Mouse (Mus musculus) kidney, postnatal 4 days (tissue): ENCODE results near the gene Efna4.
A peak's percentile ranks its signal among the peaks of the same experiment; 100 is the strongest.

Experiments used
- DNase-seq, 2 experiments: peaks; one replicate each; pipeline ENCODE4 v3.0.0; 2021; ENCODE audit warnings: mixed read lengths in 2 of 2

Efna4 gene

DNA sequence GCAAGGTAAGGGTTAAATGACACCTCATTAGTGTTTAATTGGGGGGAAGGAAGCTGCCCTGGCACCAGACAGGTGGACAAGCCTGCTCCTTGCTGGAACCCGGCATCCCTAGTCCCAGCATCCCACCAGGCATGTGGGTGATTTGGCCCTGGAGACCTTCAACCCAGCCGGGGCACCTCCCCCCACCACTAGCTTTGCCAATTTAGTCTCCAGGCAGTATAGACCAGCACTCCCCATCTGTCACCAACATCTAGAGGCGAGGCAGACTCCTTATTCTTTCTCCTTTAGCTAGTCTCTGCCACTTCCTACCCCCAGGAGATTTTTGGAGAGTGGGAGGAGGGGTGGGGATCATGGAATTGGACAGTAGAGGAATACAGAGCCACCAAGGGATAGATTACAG, 7.5 kb downstream of the Efna4 start:
- DNase-seq: no peak

DNA sequence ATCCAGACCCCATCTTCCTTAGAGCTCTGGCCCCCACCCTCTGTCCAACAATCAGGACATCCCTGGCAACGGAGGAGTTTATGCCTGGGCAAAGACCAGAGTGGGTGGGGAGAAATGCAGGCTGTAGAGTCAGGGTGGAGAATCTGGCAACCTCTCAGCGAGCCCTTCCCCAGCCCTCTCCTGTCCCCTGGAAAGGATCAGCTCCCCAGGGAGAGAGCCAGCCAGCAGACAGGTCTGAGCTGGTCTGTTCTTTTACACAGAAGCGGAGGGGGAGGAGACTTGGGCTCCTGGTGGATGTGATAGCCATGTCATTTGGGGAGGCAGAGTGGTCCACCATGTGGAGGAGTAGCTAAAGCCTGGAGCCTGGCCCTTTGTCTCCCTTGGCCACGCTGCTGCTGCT, 9.2 kb downstream of the Efna4 start:
- peak in 1 of 2 experiments; percentile 18 for DNase-seq

DNA sequence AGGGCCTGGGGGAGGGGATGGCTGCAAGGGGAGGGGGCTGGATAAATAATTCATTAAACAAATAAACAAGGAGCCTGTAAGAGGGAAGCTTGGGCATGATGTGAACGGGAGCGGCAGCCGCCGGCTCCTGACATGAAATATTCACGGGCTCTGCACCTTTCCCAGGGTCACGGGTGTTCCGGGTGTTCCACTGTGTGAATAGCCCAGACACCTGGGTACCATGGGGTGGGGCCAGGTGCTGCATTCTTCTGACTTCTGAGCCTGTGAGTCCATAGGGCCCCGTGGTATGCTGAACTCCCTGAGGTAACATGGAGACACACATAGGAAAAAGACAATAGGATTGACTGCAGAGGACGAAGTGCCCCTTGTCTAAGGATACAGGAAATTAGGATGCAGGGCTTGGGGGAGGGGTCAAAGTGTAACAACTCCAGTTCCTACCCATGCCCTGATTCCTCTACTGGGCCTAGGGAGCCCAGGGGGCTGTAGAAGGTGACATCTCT, 10.4 kb downstream of the Efna4 start:
- DNase-seq: peak in 1 of 2 experiments; percentile 37

DNA sequence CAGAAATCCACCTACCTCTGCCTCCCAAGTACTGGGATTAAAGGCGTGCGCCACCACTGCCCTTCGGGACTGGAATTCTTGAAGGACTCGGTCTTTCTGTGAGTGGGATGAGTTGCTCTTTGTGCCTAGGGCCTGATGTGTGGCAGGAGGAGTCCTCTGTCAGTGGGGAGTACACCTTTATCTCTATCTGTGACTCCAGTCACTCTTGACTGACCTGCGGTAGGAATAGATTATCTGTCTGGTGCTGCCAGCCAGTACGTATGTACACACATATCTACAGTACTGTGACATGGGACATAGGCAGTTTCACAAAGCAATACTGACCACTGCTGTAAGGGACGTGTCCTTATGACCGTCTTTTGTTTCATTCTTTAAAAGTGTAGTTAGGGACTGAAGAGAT, 11.9 kb downstream of the Efna4 start:
- DNase-seq: no peak

DNA sequence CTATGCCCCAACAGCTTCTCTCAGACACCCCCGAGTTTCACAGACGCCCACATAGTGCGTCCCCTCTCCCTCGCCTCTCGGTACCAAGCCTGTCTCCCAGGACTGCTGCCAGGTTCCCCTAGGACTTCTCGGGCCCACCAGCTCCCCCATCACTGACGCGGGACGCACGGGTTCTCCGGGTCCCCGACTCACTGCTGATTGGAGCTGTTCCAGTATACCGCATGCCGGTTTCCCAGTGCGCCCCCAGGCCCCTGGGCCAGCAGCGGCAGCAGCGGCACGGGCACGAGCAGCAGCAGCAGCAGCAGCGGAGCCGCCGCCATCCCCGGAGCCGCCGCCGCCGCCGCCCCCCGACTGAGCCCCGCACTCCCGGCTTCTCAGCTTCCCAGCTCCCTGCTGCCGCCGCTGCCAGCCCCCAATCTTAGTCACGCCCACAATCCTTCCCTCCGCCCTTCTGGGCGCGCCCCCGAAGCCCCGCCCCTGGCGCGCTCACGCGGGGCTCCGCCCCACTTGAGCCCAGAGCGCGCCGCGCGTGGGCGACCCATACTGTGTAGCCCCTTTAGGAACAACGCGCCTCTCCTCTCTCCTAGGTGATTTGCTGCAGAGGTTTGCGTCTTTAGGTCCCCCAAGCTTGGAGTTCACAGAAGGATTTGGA, 15.2 kb downstream of the Efna4 start, which contains the start of gene Efna3:
Efna3 (minus strand) TSS at position 452 of the 652 bp plus-strand sequence.
- DNase-seq: peak; percentile 82 to 87

DNA sequence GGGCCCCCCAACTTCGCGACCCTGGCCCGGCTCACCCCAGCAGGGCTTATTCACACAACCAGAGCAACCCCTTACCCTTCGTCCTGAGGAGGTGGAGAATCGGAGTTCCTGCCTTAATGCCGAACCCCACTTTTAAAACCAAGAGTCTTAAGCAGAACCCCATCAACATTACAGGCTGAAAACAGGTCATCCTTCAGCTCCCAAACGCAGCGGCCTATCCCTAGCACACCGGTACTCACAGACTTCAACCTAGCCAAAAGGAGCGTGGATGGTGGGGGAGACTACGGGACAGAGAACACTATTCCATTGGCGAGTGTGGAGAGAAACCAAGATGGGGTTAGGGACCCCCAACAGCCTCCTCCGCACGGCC, 15.7 kb downstream of the Efna4 start:
- DNase-seq: no peak

DNA sequence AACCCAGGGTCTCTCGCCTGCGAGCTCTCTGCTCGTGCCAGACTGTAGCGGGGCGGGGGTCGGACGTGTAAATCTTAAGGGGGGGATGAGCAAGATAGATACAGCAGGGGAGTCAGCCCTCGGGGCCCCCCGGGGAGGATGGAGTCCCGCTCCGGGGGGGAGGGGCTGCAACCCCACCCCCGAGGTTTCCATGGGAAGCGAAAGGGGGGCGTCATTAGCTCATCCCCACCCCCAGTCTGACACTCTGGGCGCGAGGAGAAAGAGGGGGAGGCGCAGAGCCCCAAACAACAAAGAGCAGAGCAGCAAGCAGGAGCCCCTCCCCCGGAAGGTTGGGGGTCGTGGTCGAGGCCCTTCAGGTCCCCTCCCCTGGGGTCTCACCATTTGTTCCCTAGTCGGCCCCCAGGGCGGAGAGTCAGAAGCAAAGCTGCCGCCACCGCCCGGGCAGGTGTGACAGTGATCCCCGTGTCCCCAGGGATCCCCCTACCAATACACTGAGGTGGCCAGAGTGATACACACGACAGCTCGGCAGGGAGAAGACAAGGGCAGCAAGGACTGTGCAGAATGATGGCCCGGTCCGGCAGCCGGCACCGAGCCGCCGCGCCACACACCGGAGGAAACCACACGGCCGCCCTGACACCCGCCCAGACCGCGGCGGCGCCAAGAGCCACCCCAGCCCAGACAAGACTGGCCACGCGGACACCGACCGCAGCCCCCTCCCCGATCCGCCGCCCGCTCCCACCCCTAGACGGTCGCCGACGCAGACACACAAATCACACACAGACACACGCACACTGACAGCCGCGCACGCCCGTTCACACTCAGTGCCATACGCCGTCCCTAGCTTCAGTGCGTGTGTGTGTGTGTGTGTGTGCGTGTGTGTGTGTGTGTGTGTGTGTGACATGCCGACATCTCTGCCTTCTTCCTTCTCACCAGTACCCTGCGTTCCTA, 16.4 kb downstream of the Efna4 start:
- peak; percentile 35 to 54 for DNase-seq

DNA sequence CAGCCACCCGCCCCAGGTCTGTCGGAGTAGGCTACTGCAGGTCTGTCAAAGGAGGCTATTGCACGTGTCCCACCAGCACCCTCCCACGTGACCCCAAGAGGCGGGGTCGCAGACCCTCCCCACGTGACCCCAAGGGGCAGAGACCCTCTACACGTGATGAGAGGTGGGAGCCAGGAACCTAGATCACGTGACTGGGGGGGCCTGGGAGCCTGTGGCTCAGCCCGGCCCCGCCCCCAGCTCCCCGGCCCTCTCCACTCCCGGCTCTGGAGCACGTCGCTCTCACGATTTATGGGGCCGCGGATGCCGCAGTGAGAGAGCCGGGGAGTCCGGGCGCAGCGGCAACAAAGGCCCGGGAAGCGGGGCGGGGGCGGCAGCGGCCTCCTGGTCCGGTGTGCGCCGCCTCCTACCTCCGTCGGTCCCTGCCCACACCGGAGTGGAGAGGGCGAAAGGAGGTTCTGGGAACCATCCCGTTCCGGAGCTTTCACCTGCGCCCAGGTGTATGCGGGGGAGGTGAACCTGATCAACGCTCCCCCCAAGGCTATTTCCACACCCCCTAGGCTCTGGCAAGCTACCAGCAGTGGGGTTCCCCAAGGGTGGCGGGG, 17.1 kb downstream of the Efna4 start:
- DNase-seq: peak; percentile 72 to 81

DNA sequence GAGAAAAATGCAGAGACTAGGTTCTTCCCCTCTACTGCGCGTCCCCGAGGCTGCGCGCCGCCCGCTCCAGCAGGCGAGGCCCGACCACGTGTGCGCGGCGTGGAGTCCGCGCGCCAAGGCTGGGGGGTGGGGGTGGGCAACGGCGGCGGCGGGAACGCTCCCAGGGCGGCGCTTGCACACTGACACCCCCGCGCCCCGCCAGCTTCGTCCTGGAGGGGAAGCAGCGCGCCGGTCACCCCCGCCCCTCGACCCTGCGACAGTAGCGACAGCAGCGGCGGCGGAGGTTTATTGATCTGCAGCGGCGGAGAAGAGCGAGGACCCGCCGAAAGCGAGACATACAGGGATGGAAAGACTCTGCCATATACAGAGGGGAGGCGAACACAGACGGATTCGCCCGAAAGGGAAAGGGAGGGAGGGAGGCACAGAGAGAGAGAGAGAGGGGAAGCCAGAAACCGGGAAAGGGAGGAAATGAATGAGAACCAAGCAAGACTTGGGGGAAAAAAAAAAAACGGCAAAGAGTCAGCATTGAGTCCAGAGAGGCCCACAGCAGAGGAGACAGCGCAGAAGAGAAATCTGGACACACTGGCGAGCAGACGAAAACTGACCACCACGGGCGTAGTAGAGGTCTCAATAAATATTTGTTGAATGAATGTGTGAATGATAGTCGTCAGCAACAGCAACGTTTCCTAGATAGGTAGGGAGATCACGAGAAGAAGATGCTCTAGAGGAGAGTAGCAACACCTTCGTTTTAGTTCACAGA, 18.1 kb downstream of the Efna4 start:
- DNase-seq: peak; percentile 50 to 64

DNA sequence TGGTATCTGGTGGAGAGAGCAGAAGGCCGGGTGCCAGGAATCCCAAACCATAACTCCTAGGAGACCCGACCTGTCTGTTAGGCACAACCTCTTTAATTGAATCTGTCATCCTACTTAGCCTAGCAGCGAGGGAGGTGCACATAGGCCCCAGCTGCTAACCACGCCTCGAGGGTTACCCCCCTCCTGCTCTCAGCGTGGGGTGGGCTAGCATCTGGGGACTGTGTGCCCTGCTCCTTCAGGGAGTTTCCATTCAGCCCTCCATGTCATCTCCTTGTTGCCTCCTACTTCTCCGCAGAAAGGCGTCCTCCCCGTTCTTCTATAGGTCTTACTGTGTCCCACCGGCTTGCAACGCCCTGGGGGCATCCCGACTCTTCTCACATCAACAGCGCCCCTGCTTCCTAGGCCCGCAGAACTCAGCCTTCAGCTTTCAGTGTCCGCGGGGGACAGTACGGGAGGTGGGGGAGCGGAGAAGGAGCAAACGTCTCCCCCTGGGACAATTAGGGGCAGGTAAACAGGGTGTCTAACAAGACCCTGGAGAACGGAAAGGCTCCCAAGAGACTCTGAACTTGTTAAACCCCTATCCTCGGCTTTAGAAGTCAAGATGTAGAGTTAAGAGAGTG, 18.7 kb downstream of the Efna4 start:
- peak in 1 of 2 experiments; percentile 33 for DNase-seq

DNA sequence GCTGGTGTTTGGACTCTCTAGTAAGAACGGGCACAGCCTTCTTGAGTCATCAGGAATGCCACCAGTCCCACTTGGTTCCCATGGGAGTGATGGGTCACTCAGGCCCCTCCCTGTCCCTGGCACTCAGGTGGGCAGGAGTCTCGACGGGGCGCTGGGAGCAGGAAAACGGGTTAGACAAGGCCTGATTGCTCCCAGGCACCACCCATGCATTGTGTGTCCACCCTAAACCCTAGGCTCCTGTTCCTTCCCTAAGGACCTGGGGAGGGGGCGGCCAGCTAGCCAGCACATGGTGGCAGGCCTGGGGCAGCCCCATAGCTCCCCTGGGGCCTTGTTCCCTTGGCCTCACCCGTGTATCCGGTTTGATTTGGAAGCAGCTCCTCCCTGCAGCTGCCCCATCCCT, 19.5 kb downstream of the Efna4 start:
- no peak for DNase-seq

DNA sequence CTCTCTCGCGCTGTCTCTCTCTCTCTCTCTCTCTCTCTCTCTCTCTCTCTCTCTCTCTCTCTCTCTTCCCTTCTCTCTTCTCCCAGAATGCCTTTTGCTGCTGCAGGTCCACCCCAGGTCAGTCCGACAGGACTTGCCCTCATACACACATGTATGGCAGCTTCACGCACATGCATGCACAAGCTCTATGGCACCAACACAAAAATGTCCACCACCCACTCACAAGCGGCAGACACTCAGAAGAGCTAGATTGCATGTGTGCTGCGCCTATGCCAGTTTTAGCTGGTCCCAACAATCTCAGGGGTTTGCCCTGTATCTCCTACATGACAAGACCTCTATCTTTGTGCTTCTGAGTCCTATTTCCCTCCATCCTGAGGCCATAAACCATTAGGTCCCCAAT, 20.6 kb downstream of the Efna4 start:
- DNase-seq: no peak

DNA sequence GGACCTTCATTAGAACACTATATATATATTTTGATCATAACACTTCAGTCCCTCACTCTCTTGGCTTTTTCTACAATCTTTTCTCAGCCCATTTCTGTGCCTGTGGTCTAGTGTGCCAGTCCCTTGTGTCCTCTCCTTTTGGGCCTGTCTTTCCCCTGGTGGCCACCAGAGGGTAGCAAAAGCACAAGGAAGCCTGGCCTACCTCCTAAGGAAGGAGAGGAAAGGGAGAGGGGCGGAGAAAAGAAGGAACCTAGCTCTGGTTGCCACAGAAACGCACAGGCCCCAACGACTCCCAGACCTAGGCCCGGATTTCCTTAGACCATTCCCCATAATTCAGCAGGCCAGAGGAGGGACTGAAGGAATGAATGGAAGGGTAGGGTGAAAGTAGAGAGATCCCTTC, 21.0 kb downstream of the Efna4 start:
- peak; percentile 92 to 93 for DNase-seq

DNA sequence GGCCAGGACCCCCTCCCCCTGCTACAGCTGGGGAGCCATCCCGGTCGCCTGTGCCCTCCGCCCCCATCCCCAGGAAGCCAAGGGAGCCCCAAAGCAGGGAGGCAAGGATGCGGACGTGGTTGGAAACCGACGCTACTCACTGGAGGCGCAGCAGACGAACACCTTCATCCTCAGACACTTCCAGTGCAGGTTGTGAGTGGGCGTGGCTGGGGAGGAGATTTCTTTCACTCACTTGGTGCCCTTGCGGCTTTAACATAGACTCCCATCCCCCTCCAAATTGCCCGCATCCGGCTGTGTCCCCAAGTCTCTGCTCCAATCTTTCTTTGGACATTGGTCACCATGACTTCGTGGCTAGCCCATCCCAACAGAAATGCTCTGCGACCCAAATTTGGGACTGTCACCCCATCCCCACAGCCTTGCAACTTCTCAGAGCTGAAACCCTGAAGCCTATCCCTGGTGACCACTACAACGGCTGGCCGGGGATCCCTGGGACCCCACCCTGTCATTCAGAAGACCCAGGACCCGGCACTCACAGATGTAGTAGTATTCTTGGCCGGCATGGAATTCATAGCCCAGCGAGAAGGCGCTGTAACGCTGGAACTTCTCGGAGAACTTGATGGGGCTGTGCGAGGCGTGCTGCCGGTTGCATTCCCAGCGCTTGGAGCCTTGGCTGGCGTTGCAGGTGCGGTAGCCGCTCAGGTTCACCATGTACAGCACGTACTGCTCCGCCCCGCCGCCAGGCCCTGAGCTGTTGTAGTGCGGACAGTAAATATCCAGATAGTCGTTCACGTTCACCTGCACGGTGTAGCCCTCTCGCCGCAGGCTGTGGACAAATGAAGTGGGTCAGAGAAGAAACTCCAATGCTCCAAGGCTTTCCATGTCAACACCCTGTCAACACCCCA, 21.6 kb downstream of the Efna4 start:
- peak; percentile 47 to 57 for DNase-seq

DNA sequence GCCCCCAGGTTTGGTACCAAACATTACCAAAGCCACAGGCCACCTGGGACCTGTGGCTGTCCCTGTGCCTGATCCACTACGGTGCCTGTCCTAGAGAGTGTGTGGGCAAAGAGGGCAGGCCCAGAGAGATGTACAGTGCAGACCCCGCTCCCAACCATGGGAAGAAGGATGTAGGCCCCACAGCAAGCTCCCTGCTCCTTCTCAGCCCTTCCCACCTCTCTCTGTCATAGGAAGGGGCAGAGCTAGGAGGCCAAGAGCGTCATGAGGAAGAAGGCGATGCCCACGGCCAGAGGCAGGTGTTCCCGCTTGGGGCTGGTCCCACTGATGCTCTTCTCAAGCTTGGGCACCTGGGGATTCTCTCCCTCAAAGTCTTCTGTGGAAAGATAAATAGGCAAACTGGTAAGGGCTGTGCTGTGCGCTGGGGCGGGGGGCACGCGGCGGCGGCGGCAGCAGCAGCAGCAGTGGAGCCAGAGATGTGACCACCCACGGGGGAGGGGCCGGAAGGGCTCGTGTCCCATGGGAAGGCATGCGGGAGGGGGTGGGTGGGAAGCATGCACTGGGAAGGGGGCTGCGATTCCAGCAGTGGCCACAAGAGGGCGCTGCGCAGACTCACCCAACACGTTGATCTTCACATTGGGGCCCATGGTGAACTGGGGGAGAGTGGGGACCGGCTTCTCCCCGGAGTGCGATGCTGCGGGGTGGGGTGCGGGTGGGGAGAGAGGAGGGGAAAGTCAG, 22.5 kb downstream of the Efna4 start:
- DNase-seq: peak; percentile 93 to 94

DNA sequence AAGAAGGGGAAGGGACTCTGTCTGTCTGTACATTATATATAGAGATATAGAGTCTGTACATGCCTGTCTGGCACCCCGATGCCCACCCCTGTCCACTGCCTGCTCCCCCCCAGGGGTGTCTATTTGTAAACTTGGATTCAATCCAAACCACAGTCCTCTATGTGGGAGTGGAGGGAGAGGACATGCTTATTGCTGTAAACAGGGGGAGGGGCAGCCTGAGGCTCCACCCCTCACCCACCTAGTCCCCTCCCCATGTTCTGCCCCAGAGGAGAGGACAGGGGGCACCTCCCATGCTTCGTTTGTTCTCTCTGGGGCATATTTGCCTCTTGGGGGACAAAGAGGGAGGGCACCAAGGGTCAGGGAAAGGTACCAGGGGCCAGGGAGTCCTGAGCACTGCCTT, 23.0 kb downstream of the Efna4 start:
- DNase-seq: peak in 1 of 2 experiments; percentile 45

DNA sequence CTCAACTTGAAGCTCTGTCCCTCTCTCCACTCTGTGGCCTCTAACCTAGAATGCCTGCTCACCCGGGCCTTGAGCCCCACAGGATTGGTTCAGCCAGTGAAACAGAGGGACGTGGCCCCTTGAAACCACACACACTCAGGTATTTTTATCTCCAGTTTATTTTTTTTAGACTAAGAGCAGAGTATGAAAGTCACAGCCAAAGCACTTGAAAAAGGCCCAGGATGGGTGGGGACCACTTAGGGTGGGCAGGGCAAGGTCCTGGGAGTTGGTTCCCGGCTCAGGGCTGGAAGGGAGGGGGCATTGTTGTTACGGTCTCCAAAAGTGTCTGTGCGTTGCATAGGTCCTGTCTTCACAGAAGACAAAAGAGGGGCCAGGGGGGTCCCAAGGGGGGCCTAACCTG, 23.5 kb downstream of the Efna4 start:
- no peak for DNase-seq

DNA sequence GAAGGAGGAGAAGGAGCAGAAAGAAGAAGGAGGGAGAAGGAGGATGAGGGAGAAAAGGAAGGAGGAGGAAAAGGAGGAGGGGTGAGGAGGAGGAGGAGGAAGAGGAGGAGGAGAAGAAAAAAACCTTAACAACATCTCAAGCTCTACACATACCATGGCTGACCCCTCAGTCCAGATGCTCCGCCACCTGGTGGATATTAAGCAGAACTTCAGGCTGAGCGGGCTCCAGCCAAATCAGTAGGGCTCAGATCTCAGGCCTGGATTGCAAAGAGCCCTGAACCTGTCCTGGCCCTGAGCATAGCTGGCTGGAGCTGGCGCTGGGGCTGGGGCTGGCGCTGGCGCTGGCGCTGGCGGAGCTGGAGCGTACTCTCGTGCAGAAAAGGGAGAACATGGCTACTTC, 29.7 kb downstream of the Efna4 start:
- DNase-seq: peak; percentile 76 to 83

DNA sequence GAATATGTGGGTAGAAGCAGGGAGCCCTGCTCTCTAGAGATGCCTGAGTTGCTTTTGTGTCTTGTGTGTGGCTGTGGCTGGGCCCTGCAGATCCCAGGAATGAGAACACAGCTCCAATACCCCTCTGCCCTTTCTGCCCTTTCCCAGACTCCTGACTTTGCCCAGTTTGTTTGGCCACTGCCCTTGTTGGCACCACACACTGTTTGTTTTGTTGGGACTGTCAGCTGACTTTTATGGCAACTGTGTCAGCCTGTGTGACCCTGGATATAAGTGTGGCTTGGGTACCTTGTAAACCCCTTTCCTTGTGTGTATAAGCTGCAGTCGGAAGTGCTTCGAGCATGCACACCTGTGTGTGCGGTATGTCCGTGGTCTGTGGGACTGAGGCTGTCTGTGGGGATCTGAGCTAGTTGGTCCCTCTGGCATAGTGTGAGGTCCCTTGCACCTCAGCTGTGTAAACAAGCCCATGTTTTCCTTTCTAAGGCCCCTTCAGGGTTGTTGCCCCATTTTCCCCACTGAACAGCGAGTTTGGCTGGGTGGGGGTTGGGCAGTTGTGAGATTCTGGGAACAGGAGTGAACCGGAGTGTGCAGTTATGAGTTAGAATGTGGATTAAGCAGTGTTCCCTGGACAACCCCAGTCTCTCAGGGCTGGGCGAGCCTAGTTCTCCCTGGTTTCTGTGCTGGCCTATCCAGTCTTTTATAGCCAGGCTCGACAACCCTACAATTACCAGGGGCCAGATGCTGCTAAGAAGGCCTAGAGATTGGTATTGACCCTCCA, 32.1 kb downstream of the Efna4 start:
- peak in 1 of 2 experiments; percentile 46 for DNase-seq

DNA sequence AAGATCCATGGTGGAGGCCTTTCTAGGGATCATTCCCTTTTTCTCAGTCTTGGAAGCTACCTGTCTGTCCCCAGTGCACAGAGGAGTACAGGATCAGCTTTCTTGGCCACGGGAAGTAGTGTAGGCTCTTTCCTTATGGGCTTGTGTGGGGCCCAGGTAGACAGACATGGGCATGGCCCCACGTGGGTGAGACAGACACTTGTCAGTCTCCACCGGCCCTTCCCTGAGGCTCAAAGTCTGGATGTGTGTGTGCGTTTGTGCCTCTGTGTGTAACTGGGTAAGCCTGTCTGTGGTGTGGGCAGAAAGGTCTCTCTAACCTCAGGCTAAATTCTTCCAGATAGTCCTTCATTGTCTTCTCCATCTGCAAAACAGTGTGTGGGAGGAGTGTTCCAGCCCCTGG, 32.7 kb downstream of the Efna4 start:
- DNase-seq: no peak
